Mouse (Mus musculus) gastrocnemius, postnatal 4 days (tissue): ENCODE measurements at regions not wholly inside any gene's neighbourhood (a gene's known extent, or its start where the extent isn't known, plus 50 kb on each side); places are given as distances from the start of the nearest gene placed in this dataset.

Source experiments
- DNase-seq, 2 experiments: peaks; one replicate each; pipeline ENCODE4 v3.0.0; 2021 to 2022; ENCODE audit warnings: low spot score in 2 of 2, mixed read lengths in 2 of 2

DNA sequence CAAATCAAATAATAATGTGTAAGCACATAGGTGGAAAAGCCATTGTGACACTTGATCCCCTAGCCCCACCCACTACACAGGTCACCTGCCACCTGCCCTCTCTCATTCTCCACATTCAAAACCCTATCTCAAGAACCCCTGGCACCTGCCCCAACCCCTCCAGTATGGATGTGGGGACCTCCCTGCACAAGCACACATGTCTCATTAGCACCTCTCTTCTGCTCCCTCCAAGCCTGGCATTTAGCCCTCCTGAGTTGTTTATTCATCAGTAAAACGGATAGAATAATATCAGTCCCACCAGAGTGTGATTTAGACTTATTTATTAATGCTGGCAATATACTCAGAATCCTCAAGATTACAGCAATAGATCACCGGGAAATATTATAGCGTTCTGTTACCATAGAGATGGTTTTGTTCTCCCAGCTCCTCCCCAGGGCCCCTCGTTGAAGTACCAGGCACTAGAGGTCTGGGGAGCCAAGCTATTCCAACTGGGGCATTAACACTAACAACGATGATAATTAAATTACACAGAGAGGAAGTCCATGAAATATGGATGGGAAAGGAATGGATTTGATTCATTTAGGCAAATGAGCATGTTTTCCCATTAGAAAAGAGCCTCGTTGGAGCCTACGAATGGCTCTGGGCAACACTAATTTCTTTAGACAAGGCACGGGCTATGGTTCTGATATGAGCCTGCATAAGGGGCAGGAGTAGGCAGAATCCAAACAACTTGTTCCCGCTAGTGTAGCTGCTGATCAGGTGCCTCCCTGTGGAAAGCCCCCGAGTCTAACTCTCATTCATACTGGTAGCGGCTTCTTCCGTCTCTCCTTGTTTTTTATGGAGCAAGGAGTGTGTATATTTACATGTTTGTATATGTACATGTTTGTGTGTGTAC is 148.1 kb upstream of the Hs6st1 start:
- no peak for DNase-seq

DNA sequence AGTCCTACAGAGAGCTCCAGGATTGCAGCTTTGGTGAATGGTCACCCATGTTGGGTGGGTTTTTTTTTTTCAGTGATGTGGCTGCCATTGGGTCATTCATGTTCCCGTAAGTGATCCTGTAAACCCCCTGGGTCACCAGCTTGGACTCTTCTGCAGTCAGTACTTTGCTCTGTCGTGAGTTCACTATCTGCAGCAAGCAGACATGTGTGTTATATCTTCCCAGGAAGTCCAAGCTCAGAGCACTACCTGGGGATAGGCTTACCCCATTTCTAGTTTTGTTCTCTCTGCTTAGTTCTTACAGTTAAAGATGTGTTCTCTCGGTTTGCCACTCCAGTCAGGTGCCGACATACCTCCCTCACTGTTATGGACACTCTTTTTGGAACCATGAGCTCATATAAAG is 143.4 kb upstream of the Hs6st1 start:
- DNase-seq, result no peak

DNA sequence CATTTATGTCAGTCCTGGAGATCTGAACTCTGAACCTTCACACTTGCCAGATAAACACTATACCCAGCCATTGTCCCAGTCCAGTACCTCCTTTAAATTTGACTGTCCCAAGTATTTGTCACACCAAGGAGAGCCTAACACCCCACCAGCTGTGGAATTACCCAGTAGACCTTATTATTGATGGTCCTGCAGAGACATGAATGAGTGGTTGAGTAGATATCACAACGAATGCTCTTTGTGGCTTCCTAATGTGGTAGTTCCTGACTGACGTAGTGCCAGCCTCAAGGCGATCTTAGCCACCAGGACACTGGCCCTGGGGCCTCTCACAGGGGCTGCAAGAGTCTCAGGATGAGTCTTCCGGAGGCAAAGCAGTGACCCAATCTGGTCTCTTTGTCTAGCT is 142.9 kb upstream of the Hs6st1 start:
- DNase-seq, result no peak

DNA sequence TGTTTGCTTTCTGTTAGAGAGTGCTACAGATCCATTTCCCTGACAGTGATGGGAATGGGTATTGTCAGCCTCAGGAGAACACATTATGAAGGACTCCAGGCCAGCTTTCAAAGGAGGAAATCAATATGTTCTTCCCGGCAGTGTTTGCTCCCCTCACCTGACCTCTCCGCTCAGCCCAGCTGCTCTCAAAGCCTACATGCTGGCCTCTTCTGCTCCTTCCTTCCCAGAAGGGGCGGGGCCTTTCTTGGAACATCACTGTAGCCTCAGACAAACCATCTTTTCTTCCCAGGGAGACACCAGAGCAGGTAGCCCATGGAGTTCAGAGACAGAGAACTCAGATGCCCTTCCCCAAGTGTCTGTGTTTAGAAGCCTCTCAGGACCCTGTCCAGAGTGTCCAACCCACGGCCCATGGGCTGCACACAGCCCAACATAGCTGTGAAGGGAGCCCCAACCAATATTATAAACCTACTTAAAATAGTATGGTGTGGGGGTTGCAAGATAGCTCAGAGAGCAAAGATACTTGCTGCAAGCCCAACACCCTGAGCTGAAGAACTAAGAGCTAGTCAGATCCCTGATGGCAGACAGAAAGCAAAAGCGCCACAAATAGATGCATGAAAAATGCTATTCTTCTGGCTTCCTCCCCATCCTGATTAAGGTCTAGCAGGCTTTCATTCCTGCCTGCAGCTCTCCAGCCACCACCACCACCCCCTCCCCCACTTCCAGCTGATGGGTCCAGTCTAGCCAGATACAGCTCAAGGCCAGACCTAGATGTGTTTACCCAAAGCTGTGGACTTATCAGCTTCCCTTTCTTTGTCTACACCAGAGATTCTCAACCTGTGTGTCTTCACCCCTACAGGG is 141.8 kb upstream of the Hs6st1 start:
- DNase-seq, result peak in 1 of 2 experiments; percentile 52

DNA sequence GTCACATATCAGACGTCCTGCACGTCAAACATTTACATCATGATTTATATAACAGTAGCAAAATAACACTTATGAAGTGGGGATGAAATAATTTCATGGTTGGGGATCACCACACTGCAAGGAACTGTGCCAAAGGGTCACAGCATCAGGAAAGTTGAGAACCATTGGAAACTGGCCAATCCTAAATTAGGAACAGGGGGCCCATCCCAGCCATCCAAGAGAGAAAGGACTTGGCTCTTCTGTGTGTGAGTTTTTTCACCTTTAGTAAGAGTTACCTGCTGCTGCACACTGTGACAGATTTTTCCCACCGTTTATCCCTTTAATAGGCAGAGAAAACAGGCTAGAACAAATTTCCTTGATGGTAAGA is 141.2 kb upstream of the Hs6st1 start:
- DNase-seq, result no peak

DNA sequence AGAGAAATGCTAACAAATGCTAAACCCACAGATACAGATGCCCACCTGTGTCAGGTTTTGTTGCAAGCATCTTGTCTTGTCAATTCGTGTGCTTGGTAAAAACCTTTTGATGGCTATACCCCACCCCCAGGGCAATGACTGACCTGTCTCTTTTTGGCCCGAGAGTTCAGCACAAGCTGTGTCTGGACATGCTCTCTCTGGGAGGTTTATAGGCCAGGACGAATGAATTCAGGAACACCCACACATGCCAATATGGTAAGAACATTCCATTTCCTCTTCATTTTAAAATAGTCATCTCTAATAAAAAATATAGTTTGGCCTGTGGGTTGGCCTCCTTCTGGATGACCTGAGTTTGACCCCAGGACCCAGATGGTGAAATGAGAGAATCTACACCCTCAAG is 137.8 kb upstream of the Hs6st1 start:
- DNase-seq, result no peak

DNA sequence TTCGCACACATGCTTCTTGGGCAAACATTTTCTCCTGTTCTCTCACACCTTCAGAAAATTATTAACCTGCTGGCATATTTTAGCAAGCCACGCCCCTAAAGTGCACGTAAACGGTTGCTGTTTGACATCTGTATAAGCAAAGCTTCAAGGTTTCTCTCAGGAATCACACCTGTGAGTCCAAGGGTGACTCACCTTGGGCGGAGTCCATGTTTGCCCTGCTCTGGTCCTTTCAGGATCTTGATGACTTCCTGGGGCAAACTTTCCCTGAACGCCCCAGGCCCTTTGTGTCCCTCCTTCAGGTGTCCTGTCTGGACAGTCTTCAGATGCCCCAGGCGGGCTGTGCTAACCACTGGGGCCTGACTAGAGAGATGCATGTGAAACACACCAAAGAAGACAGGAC is 137.1 kb upstream of the Hs6st1 start:
- no peak for DNase-seq

DNA sequence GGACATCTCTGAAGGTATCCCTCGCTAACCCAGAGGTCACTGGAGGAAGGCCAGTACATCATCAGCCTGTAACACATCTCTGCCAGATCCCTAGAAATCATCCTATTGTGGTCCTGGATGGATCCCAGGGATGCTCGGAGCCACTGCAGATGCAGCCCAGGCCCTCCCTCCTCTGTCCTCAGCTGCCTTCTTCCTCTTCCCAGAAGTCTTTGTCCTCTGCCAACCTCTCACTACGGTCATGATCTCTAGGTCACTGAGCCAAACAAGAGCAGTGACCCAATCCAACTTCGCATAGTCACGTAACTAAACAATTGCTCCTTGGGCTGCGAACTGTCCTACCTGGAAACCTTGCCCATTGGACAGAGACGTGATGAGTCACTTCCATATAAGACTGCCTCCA is 134.7 kb upstream of the Hs6st1 start:
- peak in 1 of 2 experiments; percentile 45 for DNase-seq

DNA sequence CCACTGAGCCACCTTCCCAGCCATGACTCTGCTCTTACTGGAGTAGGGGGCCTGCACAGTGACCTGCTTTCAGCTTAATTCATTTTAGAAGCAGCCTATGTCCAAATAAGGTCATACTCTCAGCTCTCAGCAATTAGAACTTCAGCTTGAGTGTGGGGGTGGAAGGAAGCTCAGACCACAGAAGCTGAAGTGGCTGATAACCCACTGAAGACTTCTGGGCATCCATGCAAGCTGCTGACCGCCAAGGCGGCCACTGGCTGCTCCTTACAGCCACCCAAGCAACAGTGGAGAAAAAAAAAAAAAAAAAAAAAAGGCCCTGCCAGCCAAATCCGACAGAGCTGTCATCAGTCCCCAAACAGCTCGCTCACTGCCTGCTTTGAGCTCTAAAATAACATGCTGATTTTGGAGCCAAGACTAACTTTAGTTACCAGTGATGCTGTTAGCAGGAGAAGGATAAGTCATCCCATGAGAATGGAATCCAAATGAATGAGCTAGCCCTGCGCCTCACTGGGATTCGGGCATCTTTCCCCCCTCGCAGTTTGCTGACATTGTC is 133.0 kb upstream of the Hs6st1 start:
- DNase-seq, result peak in 1 of 2 experiments; percentile 41

DNA sequence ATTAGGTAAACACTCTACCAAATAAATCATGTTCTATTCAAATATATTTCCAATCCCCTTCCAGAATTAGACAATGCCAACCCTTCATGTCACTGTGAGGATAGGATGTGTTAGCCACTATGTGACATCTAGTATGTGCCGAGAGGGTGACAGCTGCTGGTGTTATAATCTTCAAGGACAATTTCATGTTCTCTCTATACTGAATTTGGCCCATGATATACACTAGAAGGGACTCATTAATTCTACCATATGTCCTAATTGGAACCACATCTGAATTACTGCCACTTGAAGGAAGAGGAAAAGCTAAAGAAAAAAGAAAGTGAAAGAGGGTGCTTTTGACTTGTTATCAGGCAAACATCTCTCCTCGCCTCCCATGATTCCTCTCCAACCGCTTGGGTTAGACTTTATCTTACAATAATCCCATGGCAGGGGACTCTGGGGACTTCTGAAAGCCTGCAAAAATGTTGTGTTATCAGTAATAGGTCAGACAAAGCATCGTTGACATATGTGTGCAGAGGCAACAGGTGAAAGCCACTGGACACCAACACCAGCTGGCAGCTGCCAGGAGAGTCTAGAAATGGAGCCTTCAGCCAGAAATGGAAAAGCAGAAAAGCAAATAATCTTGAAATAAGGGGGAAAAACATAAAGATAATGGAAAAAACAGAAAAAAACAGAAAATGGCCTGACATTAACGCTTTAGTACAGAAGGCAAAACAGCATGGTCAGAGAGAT is 131.7 kb upstream of the Hs6st1 start:
- no peak for DNase-seq

DNA sequence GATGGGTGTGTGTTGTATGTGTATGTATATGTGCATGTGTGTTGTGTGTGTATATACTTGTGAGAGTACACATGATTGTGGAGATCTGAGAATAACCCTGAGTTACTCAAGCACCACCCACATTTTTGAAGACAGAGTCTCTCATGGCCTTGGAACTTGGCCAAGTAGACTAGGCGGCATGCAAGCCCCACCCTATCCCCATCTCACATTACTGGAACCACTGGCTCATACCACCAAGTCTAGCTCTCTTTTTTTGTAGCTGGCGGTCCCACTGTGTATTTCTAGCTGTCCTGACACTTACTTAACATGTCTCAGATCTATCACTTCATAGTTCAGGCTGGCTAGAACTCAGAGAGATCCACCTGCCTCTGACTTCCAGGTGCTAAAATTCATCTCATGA is 128.0 kb upstream of the Hs6st1 start:
- DNase-seq, result no peak

DNA sequence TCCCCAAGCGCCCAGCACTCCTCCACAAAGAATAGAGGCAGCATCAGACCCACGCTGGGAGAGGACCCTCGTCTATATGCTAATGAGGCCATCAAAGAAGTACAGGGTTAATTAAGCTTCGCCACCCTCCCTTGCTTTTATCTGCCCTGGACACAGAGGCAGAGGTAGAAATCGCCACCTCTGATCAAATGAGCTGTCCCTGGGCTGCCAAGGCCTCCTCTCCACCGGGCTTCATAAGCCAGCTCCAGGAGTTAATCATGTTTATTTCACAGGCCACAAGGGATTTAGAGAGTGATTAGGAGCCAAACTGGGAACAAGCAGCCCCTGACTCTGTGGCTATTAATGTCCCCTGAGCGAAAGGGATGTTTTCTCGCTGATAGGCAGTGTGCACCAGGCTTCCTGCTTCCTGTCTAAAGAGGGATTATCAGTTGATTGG is 126.5 kb upstream of the Hs6st1 start:
- DNase-seq, result no peak

DNA sequence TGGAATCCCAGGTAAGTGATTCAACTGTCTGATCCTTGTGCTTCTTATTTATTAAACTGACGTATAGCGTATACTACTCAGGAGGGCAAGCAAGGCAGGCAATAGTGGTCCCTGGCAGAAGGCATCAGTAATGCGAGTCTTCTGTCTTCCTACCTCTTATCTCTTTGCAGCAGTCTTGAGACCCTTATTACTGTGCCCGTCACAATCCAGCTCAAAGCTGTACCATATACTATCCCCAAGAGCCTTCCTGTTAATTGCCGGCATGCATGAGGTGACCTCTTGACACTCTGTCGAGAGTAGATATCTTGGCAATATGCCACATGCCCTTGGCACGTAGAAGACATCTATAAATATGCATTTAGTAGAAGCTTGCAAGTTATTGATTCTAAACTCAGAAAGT is 126.0 kb upstream of the Hs6st1 start:
- no peak for DNase-seq

DNA sequence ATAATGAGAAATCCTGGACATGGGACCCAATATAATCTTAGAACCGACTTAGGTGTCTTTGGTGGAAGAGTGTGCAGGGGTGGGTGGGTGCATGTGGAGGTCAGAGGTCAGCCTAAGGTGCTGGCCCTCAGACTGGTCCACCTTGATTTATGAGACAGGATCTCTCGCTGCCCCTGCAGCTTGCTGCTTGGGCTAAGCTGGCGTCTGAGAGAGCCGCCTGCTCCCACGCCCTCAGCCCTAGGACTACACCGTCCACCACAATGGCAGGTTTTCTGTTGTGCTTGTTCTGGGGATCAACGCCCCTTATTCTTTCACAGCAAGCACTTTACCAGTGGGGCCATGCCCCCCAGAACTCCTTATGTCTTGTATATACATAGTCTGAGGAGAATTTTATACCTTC is 124.4 kb upstream of the Hs6st1 start:
- no peak for DNase-seq

DNA sequence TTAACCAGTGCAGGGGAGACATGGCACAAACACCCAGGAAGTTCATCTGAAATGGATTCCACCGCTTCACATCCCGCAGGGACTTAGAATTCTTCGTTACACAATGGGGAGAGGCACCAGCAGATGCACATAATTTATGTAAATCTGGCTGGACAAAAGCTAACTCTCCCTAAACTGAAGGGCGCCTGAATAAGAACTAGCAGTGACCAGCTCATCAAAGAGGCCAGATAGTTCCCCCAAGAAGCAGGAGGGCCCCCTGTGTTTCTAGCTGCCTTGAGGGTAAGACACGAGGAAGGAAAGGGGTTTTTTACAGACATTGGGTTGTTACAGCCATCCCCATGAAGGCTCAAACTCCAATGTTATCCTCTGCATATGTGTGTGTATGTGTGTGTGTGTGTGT is 123.8 kb upstream of the Hs6st1 start:
- DNase-seq, result no peak

DNA sequence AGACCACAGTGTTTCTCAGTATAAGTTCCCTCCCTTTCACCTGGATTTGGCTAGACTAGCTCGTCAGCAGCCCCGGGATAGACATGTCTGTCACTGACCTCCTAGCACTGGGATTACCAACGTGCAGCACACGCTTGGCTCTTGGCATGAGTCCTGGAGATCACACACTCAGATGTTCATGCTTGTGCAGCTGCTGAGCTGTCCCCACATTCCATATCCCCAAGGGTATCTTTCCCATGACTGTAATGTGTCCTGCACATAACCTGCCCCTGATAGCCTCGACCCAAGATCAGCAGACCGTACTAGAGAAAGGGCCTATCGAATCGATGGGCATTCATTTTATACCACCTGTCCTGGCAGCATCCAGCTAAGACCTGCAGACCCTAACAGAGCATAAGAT is 123.4 kb upstream of the Hs6st1 start:
- DNase-seq, result no peak

DNA sequence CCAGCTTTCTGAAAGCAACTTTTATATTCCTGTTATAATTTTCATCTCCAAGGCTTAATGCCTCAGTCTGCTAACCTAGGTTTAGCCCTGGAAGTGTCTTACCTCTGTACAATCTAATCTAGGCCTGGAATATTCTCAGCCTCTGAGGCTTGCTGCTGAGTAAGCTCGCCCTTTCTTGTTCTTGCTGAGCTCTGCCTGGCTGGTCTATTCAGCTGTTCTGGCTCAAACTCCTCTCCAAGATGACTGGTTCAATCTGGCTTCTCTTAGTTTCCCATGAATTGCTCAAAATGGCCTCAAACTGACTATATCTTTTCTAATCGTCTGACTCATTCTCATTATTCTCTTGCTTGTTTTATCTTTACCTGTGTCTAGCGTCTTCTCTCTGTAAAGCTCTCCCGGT is 122.6 kb upstream of the Hs6st1 start:
- no peak for DNase-seq

DNA sequence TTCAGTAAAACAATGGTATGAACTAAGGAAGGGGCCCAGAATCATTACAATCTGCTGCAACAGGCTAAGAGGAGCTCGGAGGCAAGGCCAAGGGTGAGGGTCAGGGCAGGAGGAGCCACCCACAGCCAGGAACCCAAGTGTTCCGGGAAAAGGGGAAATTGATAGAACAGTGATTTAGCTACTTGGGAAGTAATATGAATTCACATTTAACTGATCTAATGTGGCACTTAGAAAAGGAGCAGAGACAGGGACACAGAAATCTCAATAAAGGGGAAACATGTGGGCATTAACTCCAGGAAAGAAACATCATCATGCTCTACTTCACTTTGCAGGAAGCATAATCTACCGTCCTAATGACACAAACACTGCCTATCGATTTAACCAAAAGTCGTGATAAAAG is 120.1 kb upstream of the Hs6st1 start:
- no peak for DNase-seq

DNA sequence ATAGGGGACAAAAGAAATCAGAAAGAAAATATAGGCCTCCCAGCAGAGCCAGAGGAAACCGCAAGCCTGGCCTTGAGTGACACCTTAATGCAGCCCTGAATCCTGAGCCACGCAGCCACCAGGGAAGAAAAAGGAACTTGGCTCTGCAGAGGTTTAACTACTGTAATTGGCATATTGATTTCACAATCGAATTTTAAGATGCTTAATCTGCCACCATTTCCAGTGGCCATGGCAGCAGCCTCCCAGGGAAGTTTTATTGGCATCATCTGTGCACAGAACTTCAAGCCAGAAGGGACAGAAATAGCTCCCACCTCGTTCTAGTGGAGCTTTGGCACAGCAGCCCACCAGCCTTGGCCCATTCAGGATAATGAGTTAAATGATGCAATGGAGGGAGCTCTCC is 117.1 kb upstream of the Hs6st1 start:
- DNase-seq, result no peak

DNA sequence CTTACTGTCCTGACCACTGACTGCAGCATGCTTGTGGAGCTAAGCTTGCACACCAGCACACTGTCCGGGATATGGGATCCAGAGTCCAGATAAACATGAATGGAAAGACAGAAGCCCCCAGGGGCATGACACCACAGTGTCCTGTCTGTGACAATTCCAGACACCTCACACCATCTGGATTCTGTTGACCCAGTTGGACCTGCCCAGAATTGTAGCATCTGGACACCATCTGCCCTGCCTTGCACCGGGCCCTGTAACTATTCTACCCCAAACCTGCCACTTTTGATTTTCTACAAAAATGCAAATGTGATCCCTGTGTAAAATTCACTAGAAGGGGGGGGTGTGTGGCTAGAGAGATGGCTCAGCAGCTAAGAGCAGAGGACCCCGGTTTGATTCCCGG is 114.5 kb upstream of the Hs6st1 start:
- DNase-seq, result no peak
